Mouse (Mus musculus): Measurements from ENCODE around the gene Hs2st1. TPM values are rescaled to one million over a fixed set of nuclear protein-coding genes. Genes with fewer than 3 reads are reported as not detected.
A peak's percentile ranks its signal among the peaks of the same experiment; 100 is the strongest.

The Hs2st1 gene
- total and polyA plus RNA-seq, 3 experiments: 17.6 to 36.4 (median 29.7) TPM

DNA sequence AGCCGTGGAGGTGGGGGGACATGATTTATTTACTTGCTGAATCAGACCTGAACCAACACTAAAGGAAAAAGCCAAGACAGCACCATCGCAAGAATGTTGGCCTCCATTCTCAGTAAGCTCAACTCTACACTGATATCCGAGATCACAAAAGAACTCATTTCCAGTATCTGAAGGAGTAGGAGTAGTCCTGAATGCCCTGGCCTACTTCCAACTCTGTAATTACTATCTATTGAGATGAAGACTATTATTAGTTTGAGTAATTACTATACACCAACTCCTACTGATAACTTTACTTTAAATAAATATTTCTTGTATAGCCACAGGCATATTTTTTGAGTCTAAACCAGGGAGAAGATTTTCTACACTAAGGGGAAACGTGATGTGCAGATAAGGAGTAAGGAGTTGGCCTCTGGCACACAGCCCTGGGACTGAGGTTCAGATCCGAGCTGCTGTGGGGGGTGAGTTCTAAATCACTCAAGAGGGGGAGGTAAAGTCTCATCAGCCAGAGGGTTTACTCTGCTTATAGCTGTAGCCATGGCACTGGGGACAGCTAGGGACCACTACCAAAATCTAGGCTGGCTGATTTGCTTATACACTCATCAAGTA is 109.7 kb downstream of the Hs2st1 start:
- no peak for TF ChIP-seq UBTF (IDR thresholded peaks at IDR 0.05; ENCODE audit: low read depth, low read length)
- no peak for TF ChIP-seq ZKSCAN1 (IDR thresholded peaks at IDR 0.05; ENCODE audit: borderline replicate concordance, low read depth, low read length)
- H3K36me3 ChIP-seq (replicated peaks in 1 of 2; ENCODE audit: control insufficient read depth in 1 of 2, insufficient read depth in 1 of 2, low read length in 1 of 2): peaks cover 13 to 69% of the 10 kb centered on the region in 2 experiments
- no peak overlapping the region for H3K27ac ChIP-seq (ENCODE audit: insufficient read depth, low read depth)
- H3K4me3 ChIP-seq (replicated peaks in 1 of 3; ENCODE audit: low read depth in 2 of 3, low read length in 2 of 3, poor library complexity in 1 of 3): no peak overlapping the region
- no peaks in the 10 kb centered on the region for H3K9me3 ChIP-seq (replicated peaks; ENCODE audit: low read length)
- no peak overlapping the region for H3K9ac ChIP-seq (ENCODE audit: insufficient read depth, low read depth)
- in situ Hi-C loops (cut with MboI; ENCODE audit: low pct_ligation_motif_present, low pct_unique_long_range_greater_than_20kb, low sequenced_read_pairs) (loop anchor here (10.0 kb wide), 1 partner anchor 255 kb away; no protein-coding TSS in a partner anchor), dilution Hi-C loops (cut with MboI; ENCODE audit: extremely low pct_ligation_motif_present, extremely low pct_unique_long_range_greater_than_20kb, low sequenced_read_pairs) (no loop called here)
- peaks cover 3 to 19% of the 10 kb centered on the region in 2 experiments; a peak in 3 of 4 replicates for H3K4me1 ChIP-seq (ENCODE audit: control insufficient read depth in 1 of 2, insufficient read depth in 2 of 2)
- no peak overlapping the region for H3K4me2 ChIP-seq (ENCODE audit: insufficient read depth, low read depth, poor library complexity, severe bottlenecking)
- no peak for DNase-seq (ENCODE audit: extremely low read depth)
- no peaks in the 10 kb centered on the region for H3K27me3 ChIP-seq (replicated peaks)
- H3K79me2 ChIP-seq (replicated peaks; ENCODE audit: control insufficient read depth, extremely low read depth, insufficient read depth, poor library complexity, severe bottlenecking): no peaks in the 10 kb centered on the region

DNA sequence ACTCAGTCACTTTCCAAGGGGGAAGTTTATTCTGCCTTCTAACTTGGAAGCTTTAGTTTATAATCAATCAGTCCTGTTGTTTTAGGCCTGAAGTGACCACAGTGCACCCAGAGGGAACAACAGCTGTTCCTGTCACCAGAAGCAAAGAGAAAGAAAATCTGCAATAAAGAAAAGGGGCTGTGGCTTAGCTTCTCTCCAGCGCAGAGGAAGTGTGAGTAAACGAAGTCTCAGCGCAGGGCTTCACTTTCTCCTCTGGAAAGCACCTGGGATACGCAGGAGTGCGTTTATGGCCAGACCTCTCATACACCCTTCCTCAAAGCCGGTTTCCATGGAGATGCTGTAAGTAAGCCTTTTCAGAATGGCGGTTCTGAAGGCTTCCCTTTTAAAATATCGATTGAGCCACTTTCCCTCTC is 110.7 kb downstream of the Hs2st1 start:
- peak; percentile 58 for TF ChIP-seq EP300 (IDR thresholded peaks at IDR 0.05; ENCODE audit: low read length)
- 0 out of 2 replicates have a peak, but pooled peaks have one; percentile 36 for TF ChIP-seq POLR2AphosphoS2 (IDR thresholded peaks at IDR 0.05; ENCODE audit: low read depth, low read length)
- TF ChIP-seq BHLHE40 (IDR thresholded peaks at IDR 0.05; ENCODE audit: low read depth, low read length): peak; percentile 45; the same call in 1 of the 2 replicates
- 0 out of 2 replicates have a peak, but pooled peaks have one; percentile 15 for TF ChIP-seq JUND (conservative IDR thresholded peaks at IDR 0.05; ENCODE audit: low read depth, low read length)
- peak; percentile 50 for TF ChIP-seq MEF2A (IDR thresholded peaks at IDR 0.05; ENCODE audit: borderline replicate concordance, low read depth, low read length)
- TF ChIP-seq MAZ (IDR thresholded peaks at IDR 0.05; ENCODE audit: low read depth, low read length): 0 out of 2 replicates have a peak, but pooled peaks have one; percentile 39
- no peak for TF ChIP-seq NELFE (IDR thresholded peaks at IDR 0.05; ENCODE audit: low read depth, low read length)
- TF ChIP-seq IRF4 (IDR thresholded peaks at IDR 0.05; ENCODE audit: low read depth, low read length): peak; percentile 54; the same call in 1 of the 2 replicates
- peak; percentile 78 for TF ChIP-seq SIN3A (IDR thresholded peaks at IDR 0.05; ENCODE audit: low read length)
- TF ChIP-seq MYC (IDR thresholded peaks at IDR 0.05; ENCODE audit: low read depth, low read length): no peak
- TF ChIP-seq ETS1 (conservative IDR thresholded peaks at IDR 0.05; ENCODE audit: low read depth, low read length): peak; percentile 70
- no peak for TF ChIP-seq ELF1 (IDR thresholded peaks at IDR 0.05; ENCODE audit: low read depth, low read length)
- no peak for TF ChIP-seq SMC3 (IDR thresholded peaks at IDR 0.05; ENCODE audit: low read depth, low read length)
- no peak for TF ChIP-seq HCFC1 (IDR thresholded peaks at IDR 0.05; ENCODE audit: low read depth, low read length)
- no peak for TF ChIP-seq UBTF (IDR thresholded peaks at IDR 0.05; ENCODE audit: low read depth, low read length)
- TF ChIP-seq MXI1 (IDR thresholded peaks at IDR 0.05; ENCODE audit: low read depth, low read length): peak; percentile 46; the same call in 1 of the 2 replicates
- TF ChIP-seq TCF12 (IDR thresholded peaks at IDR 0.05; ENCODE audit: low read depth, low read length): peak; percentile 14; the same call in 1 of the 2 replicates
- TF ChIP-seq CHD1 (IDR thresholded peaks at IDR 0.05; ENCODE audit: low read depth, low read length): 0 out of 2 replicates have a peak, but pooled peaks have one; percentile 31
- TF ChIP-seq KAT2A (IDR thresholded peaks at IDR 0.05; ENCODE audit: insufficient replicate concordance, low read length): 0 out of 2 replicates have a peak, but pooled peaks have one; percentile 24
- no peak for TF ChIP-seq TBP (conservative IDR thresholded peaks at IDR 0.05; ENCODE audit: low read depth, low read length)
- 0 out of 2 replicates have a peak, but pooled peaks have one; percentile 46 for TF ChIP-seq ZMIZ1 (IDR thresholded peaks at IDR 0.05; ENCODE audit: low read depth, low read length)
- TF ChIP-seq CHD2 (IDR thresholded peaks at IDR 0.05; ENCODE audit: low read length): no peak
- 0 out of 2 replicates have a peak, but pooled peaks have one; percentile 54 for TF ChIP-seq MAFK (IDR thresholded peaks at IDR 0.05; ENCODE audit: insufficient replicate concordance, low read length)
- TF ChIP-seq MAX (IDR thresholded peaks at IDR 0.05; ENCODE audit: low read length): 0 out of 2 replicates have a peak, but pooled peaks have one; percentile 37
- no peak for TF ChIP-seq GABPA (IDR thresholded peaks at IDR 0.05; ENCODE audit: insufficient replicate concordance, low read depth, low read length)
- in situ Hi-C loops (cut with MboI; ENCODE audit: low pct_ligation_motif_present, low pct_unique_long_range_greater_than_20kb, low sequenced_read_pairs) (loop anchor here (5.0 kb wide), 1 partner anchor 158 kb away; no protein-coding TSS in a partner anchor), dilution Hi-C loops (cut with MboI; ENCODE audit: extremely low pct_ligation_motif_present, extremely low pct_unique_long_range_greater_than_20kb, low sequenced_read_pairs) (no loop called here)
- Histone ChIP-seq H3K4me1 (ENCODE audit: control insufficient read depth in 1 of 2, insufficient read depth in 2 of 2) (peaks cover 3 to 19% of the 10 kb centered on the region in 2 experiments; a peak in 3 of 4 replicates), H3K9ac (ENCODE audit: insufficient read depth, low read depth) (no peak overlapping the region), H3K79me2 (replicated peaks; ENCODE audit: control insufficient read depth, extremely low read depth, insufficient read depth, poor library complexity, severe bottlenecking) (no peaks in the 10 kb centered on the region), H3K27ac (ENCODE audit: insufficient read depth, low read depth) (no peak overlapping the region), H3K9me3 (replicated peaks; ENCODE audit: low read length) (no peaks in the 10 kb centered on the region), H3K27me3 (replicated peaks) (no peaks in the 10 kb centered on the region), H3K36me3 (replicated peaks in 1 of 2; ENCODE audit: control insufficient read depth in 1 of 2, insufficient read depth in 1 of 2, low read length in 1 of 2) (peaks cover 10 to 69% of the 10 kb centered on the region in 2 experiments), H3K4me2 (ENCODE audit: insufficient read depth, low read depth, poor library complexity, severe bottlenecking) (no peak overlapping the region), H3K4me3 (replicated peaks in 1 of 3; ENCODE audit: low read depth in 2 of 3, low read length in 2 of 3, poor library complexity in 1 of 3) (no peak overlapping the region)
- DNase-seq (ENCODE audit: extremely low read depth): peak; percentile 91

All from CH12.LX (cell line).